Mouse (Mus musculus): ENCODE results near the gene Nus1.

DNA sequence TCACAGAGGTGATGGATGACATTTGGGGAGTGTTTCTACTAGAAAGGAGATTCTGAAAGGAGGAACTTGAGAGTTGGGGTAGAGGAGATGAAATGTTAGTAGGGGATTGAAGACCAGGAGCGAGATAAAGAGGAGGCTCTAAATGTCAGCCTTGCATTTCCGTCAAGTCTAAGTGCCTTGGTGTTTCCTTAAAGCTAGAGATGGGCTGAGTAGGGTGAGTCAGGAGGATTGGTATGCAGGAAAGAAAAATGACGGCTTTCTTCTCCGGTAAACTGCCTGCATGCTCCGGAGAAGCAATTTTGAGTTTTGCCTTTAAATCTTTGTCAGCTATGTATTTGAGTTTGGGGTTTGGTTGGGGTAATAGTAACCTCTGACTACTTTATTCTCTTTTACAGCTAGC, 1.6 kb downstream of the Nus1 start:
- TF ChIP-seq CTCF (IDR thresholded peaks at IDR 0.05; ENCODE audit: control insufficient read depth, insufficient read depth, low read length): no peak
- no peak for TF ChIP-seq POLR2A (IDR thresholded peaks at IDR 0.05; ENCODE audit: borderline replicate concordance, control insufficient read depth, low read depth, low read length)

Measured in bone marrow, adult 2 months (tissue).